Mouse (Mus musculus) erythroblast, embryonic 14.5 days (primary cell): Measurements from ENCODE around the gene Clptm1l.

ENCODE experiments used
- GATA1 ChIP-seq: IDR thresholded peaks from 2 replicates; pipeline ENCODE4 v1.6.1; 2012; ENCODE audit warnings: low read length, inconsistent platforms, mixed read lengths
- TAL1 ChIP-seq: IDR thresholded peaks from 3 replicates; pipeline ENCODE4 v1.6.1; 2012; ENCODE audit warnings: low read length, inconsistent platforms, mixed read lengths

DNA sequence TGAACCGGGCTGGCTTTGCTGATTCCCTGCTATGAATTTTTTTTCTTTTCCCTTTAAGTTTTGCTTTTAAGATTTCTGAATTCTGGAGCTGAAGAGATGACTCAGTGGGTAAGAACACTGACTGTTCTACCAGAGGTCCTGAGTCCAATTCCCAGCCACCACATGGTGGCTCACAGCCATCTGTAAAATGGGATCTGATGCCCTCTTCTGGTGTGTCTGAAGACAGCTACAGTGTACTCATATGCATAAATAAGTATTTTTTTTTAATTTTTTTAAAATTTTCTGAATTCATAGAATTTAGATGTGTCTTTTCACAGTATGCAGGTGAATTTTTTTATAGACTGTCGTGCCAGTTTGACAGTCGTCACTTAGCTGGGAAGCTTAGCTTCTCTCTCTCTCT is 28.0 kb downstream of the Clptm1l start:
- TF ChIP-seq GATA1 (no peak), TAL1 (no peak)
